Mouse (Mus musculus): Measurements from ENCODE around the gene Etv5. TPM values are rescaled to one million over a fixed set of nuclear protein-coding genes. Genes with fewer than 3 reads are reported as not detected.

The Etv5 gene
- total RNA-seq (2023) = 1 to 10 TPM; 4.9 to 5.9 TPM

GRCm38 (mm10) chr16:22439499-22440177, at the start of gene Etv5:
TSS of gene Etv5 (minus strand) at chr16:22439719.

Other genes with a start within 250 kb of the Etv5 start
- gene Tra2b, start 173.7 kb downstream of the Etv5 start, total RNA-seq (2023) = 100 to 1,000 TPM; 523 to 634 TPM
- gene Dgkg, start 217.5 kb upstream of the Etv5 start, total RNA-seq (2023) = under 1 TPM; 0.83 to 0.87 TPM

Measured in T-cell, adult 66 days (primary cell).